Mouse (Mus musculus): ENCODE measurements around the gene Fcmr. TPM values are rescaled to one million over a fixed set of nuclear protein-coding genes. Genes with fewer than 3 reads are reported as not detected.

The Fcmr gene
- polyA plus RNA-seq, 1 experiment = 0.52 TPM

- Histone ChIP-seq H3K4me1 (ENCODE audit: control insufficient read depth, insufficient read depth, low read length) (no peaks in the 10 kb centered on the region), H3K4me3 (ENCODE audit: insufficient read depth, low read length) (no peak overlapping the region), H3K27ac (ENCODE audit: insufficient read depth, low read length) (no peak overlapping the region)
- TF ChIP-seq POLR2A (IDR thresholded peaks at IDR 0.05; ENCODE audit: extremely low read depth, insufficient read depth, low read length) (no peak), CTCF (IDR thresholded peaks at IDR 0.05; ENCODE audit: extremely low read depth, insufficient read depth, low read length) (no peak)
These were observed 33.0 kb upstream of the Fcmr start for GRCm38 (mm10) chr1:130832230-130833149.

- TF ChIP-seq CTCF (IDR thresholded peaks at IDR 0.05; ENCODE audit: extremely low read depth, insufficient read depth, low read length) (no peak), POLR2A (IDR thresholded peaks at IDR 0.05; ENCODE audit: extremely low read depth, insufficient read depth, low read length) (no peak)
- H3K4me3 ChIP-seq (ENCODE audit: insufficient read depth, low read length) = no peak overlapping the region
- H3K4me1 ChIP-seq (ENCODE audit: control insufficient read depth, insufficient read depth, low read length) = no peaks in the 10 kb centered on the region
- H3K27ac ChIP-seq (ENCODE audit: insufficient read depth, low read length) = no peak overlapping the region
These were observed 30.1 kb upstream of the Fcmr start for GRCm38 (mm10) chr1:130835161-130835936.

GRCm38 (mm10) chr1:130838288-130838687 is 27.2 kb upstream of the Fcmr start:
- H3K4me3 ChIP-seq (ENCODE audit: insufficient read depth, low read length) = no peak overlapping the region
- H3K27ac ChIP-seq (ENCODE audit: insufficient read depth, low read length) = no peak overlapping the region
- H3K4me1 ChIP-seq (ENCODE audit: control insufficient read depth, insufficient read depth, low read length) = no peaks in the 10 kb centered on the region
- TF ChIP-seq CTCF (IDR thresholded peaks at IDR 0.05; ENCODE audit: extremely low read depth, insufficient read depth, low read length) (no peak), POLR2A (IDR thresholded peaks at IDR 0.05; ENCODE audit: extremely low read depth, insufficient read depth, low read length) (no peak)

- H3K4me1 ChIP-seq (ENCODE audit: control insufficient read depth, insufficient read depth, low read length) = no peaks in the 10 kb centered on the region
- H3K27ac ChIP-seq (ENCODE audit: insufficient read depth, low read length) = no peak overlapping the region
- TF ChIP-seq CTCF (IDR thresholded peaks at IDR 0.05; ENCODE audit: extremely low read depth, insufficient read depth, low read length) (no peak), POLR2A (IDR thresholded peaks at IDR 0.05; ENCODE audit: extremely low read depth, insufficient read depth, low read length) (no peak)
- H3K4me3 ChIP-seq (ENCODE audit: insufficient read depth, low read length) = no peak overlapping the region
These were observed 24.7 kb upstream of the Fcmr start for GRCm38 (mm10) chr1:130840599-130841379.

GRCm38 (mm10) chr1:130841621-130842020 is 23.8 kb upstream of the Fcmr start:
- H3K4me1 ChIP-seq (ENCODE audit: control insufficient read depth, insufficient read depth, low read length) = no peaks in the 10 kb centered on the region
- H3K4me3 ChIP-seq (ENCODE audit: insufficient read depth, low read length) = no peak overlapping the region
- H3K27ac ChIP-seq (ENCODE audit: insufficient read depth, low read length) = no peak overlapping the region
- TF ChIP-seq POLR2A (IDR thresholded peaks at IDR 0.05; ENCODE audit: extremely low read depth, insufficient read depth, low read length) (no peak), CTCF (IDR thresholded peaks at IDR 0.05; ENCODE audit: extremely low read depth, insufficient read depth, low read length) (no peak)

GRCm38 (mm10) chr1:130844516-130844915 is 21.0 kb upstream of the Fcmr start:
- Histone ChIP-seq H3K4me3 (ENCODE audit: insufficient read depth, low read length) (no peak overlapping the region), H3K4me1 (ENCODE audit: control insufficient read depth, insufficient read depth, low read length) (no peaks in the 10 kb centered on the region), H3K27ac (ENCODE audit: insufficient read depth, low read length) (no peak overlapping the region)
- TF ChIP-seq POLR2A (IDR thresholded peaks at IDR 0.05; ENCODE audit: extremely low read depth, insufficient read depth, low read length) = no peak
- no peak for TF ChIP-seq CTCF (IDR thresholded peaks at IDR 0.05; ENCODE audit: extremely low read depth, insufficient read depth, low read length)

GRCm38 (mm10) chr1:130849530-130850214 is 15.8 kb upstream of the Fcmr start:
- no peak overlapping the region for H3K27ac ChIP-seq (ENCODE audit: insufficient read depth, low read length)
- TF ChIP-seq POLR2A (IDR thresholded peaks at IDR 0.05; ENCODE audit: extremely low read depth, insufficient read depth, low read length) (no peak), CTCF (IDR thresholded peaks at IDR 0.05; ENCODE audit: extremely low read depth, insufficient read depth, low read length) (no peak)
- H3K4me3 ChIP-seq (ENCODE audit: insufficient read depth, low read length) = no peak overlapping the region
- H3K4me1 ChIP-seq (ENCODE audit: control insufficient read depth, insufficient read depth, low read length) = no peaks in the 10 kb centered on the region; the same call in 1 of the 2 replicates

GRCm38 (mm10) chr1:130850405-130850804 is 15.1 kb upstream of the Fcmr start:
- Histone ChIP-seq H3K4me1 (ENCODE audit: control insufficient read depth, insufficient read depth, low read length) (no peaks in the 10 kb centered on the region; the same call in 1 of the 2 replicates), H3K27ac (ENCODE audit: insufficient read depth, low read length) (no peak overlapping the region), H3K4me3 (ENCODE audit: insufficient read depth, low read length) (no peak overlapping the region)
- TF ChIP-seq CTCF (IDR thresholded peaks at IDR 0.05; ENCODE audit: extremely low read depth, insufficient read depth, low read length) = no peak
- TF ChIP-seq POLR2A (IDR thresholded peaks at IDR 0.05; ENCODE audit: extremely low read depth, insufficient read depth, low read length) = no peak
